ENCODE assay signal across 11 mouse cellular contexts in the genomic region with DNA sequence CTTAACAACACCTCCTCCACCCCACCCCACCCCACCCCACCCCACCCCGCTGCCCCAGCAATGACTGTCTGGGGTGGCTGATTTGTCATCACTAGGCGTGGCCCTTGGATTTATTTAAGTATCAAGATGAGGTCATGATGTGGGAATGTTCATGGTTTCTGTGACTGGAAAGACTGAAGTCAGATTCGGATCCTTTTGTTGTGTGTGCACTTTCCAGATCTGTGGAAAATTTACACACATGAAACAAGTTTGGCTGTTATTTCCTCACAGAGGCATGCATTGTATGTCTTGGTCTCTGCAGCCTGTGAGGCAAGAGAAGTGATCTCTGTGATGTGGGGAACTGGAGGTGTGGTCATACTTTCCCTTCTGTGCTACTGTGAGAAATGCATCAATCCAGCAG. TPM values are rescaled to one million over a fixed set of nuclear protein-coding genes. Genes with fewer than 3 reads are reported as not detected.
DNase-seq lines count a peak whose midpoint lies in the region; ATAC-seq lines count a peak whose summit lies in the region.
"Had no signal": no experiment of that assay in that cellular context is flagged by ENCODE, and none has a peak within 500 bp of the region (broad histone marks: within the 10 kb centered on the region; RNA-seq: fewer than 3 reads in every experiment).

No protein-coding gene starts in this region.

- H3K36me3 ChIP-seq in heart, embryonic 15.5 days, result peaks cover 9% of the 10 kb centered on the region; the same call in 1 of the 2 replicates
- H3K36me3 ChIP-seq: G1E; hindbrain, embryonic 15.5 days had no signal

- H3K4me1 ChIP-seq in heart, embryonic 15.5 days (replicated peaks), result peaks cover 68% of the 10 kb centered on the region
- H3K4me1 ChIP-seq: hindbrain, embryonic 15.5 days had no signal

- intact Hi-C loops in heart, postnatal 10 days (cut with DNase I), result loop anchor here (5.0 kb wide), 1 partner anchor 38 kb away; no protein-coding TSS in a partner anchor

- DNase-seq in heart, postnatal 10 days, result no peak
- DNase-seq in 3T3-L1 (ENCODE audit: low read depth, low spot score) (peak; percentile 91), R1 (ENCODE audit: low read depth, low spot score) (peak; percentile 47)
- DNase-seq in spleen, postnatal 14 days (ENCODE audit: low spot score in 2 of 2), result no peak
- no peak for DNase-seq in testis, postnatal 14 days (ENCODE audit: low spot score)

- no peaks in the 10 kb centered on the region for H3K9me3 ChIP-seq in heart, embryonic 15.5 days (replicated peaks)
- H3K9me3 ChIP-seq: hindbrain, embryonic 15.5 days had no signal

- 40% methylated on average over 3 of the region's 3 CpGs for WGBS in heart, embryonic 15.5 days

- ATAC-seq in heart, embryonic 15.5 days (replicated peaks; ENCODE audit: insufficient number of reproducible peaks, insufficient read depth, low FRiP score, low read depth), result no peak
- ATAC-seq in monocyte, adult 5-6 weeks (replicated peaks; ENCODE audit: insufficient number of reproducible peaks, low FRiP score, low TSS enrichment, poor library complexity, severe bottlenecking), result 0 out of 2 replicates have a peak, but pooled peaks have one; percentile 16
- no peak for ATAC-seq in megakaryocyte-erythroid progenitor cell, adult 5-6 weeks (replicated peaks; ENCODE audit: low FRiP score, low TSS enrichment, poor library complexity, severe bottlenecking)

- H3K4me2 ChIP-seq in heart, embryonic 15.5 days, result no peak overlapping the region
- H3K4me2 ChIP-seq: hindbrain, embryonic 15.5 days had no signal

- no peaks in the 10 kb centered on the region for H3K27me3 ChIP-seq in heart, embryonic 15.5 days
- H3K27me3 ChIP-seq: hindbrain, embryonic 15.5 days had no signal

- no peak overlapping the region for H3K9ac ChIP-seq in heart, embryonic 15.5 days
- H3K9ac ChIP-seq: hindbrain, embryonic 15.5 days had no signal

- no peak overlapping the region for H3K4me3 ChIP-seq in heart, embryonic 15.5 days
- H3K4me3 ChIP-seq: hindbrain, embryonic 15.5 days; left cerebral cortex, adult 2 months had no signal

- peak overlapping the region; percentile 31 for H3K27ac ChIP-seq in heart, embryonic 15.5 days
- H3K27ac ChIP-seq: hindbrain, embryonic 15.5 days; left cerebral cortex, adult 2 months had no signal

RNA-seq across cellular contexts. Expression of gene Rbm44, which starts 49.6 kb away (rescaled TPM):
- 3.3 and 4.0 TPM in 2 replicates for polyA plus RNA-seq in heart, embryonic 15.5 days (2015; fragmentation: Nextera tagmentation; extraction: Ambion mirVana)
- under 1 TPM; 0.45 to 0.50 TPM for total RNA-seq in heart, postnatal 10 days (2021)
- 0.19 to 0.29 TPM (median 0.21 TPM) in 3 replicates for total RNA-seq in monocyte, adult 5-6 weeks (2017)
- total RNA-seq in megakaryocyte-erythroid progenitor cell, adult 5-6 weeks (2014; fragmentation: Nextera tagmentation), result 3.8 and 9.0 TPM in 2 replicates
- total RNA-seq in megakaryocyte-erythroid progenitor cell, adult 5-6 weeks (2017), result 5.6 and 11.7 TPM in 2 replicates
- total RNA-seq: left cerebral cortex, adult 2 months had no signal
- polyA plus RNA-seq: G1E had no signal

Comparison
In these comparisons a context has a peak if more than half of its experiments do, and no peak if none do; other contexts are left out.
1. DNase-seq: peak in 3T3-L1 (single experiment) and R1 (single experiment); none in heart, postnatal 10 days (0 of 2), spleen, postnatal 14 days (0 of 2) and testis, postnatal 14 days (single experiment).